Mouse (Mus musculus) T-cell, adult 2 months (primary cell): ENCODE measurements around the gene Cbfa2t3.

ENCODE experiments used
- DNase-seq: peaks from one replicate; pipeline ENCODE4 v3.0.0; 2022; ENCODE audit warnings: low spot score

Cbfa2t3 gene

DNA sequence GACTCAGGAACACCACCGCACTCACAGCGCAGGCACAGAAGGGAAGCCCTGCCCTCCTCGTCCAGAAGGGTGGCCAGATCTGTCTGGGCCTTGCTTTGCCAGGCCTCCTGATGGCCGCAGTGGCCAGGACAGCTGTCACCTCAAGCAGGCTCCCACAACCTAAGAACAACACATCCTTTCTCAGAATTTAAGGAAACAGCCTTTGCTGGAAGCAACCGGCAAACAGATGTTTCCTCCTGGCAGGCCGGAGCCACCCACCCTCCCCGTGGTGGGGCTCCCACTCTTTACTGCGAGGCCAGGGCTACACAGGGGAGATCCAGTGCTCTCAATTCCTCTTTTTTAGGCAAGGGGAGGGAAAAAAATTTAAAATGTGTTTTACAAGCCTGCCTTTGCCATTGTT lies 33.7 kb downstream of the Cbfa2t3 start:
- no peak for DNase-seq

GRCm38 (mm10) chr8:122663670-122664069 lies 35.2 kb downstream of the Cbfa2t3 start:
- DNase-seq: no peak

- no peak for DNase-seq
Observed at GRCm38 (mm10) chr8:122663106-122663505, 35.8 kb downstream of the Cbfa2t3 start.

DNA sequence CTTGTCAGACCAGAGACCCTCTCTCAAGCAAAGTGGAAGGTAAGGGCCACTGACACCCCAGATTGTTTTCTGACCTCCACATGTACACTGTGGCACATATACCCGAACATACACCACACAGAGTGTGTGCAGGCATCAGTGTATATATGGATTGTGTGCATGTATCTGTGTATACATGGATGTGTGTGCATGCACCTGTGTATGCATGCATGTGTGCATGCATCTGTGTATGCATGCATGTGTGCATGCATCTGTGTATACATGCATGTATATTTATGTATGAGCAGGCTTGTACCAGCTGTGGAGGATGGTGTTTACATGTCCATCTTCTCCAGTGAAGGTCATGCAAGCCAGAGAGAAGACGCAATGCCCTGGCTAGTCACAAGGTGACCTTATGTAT lies 37.0 kb downstream of the Cbfa2t3 start:
- DNase-seq: no peak

GRCm38 (mm10) chr8:122661138-122661537 lies 37.8 kb downstream of the Cbfa2t3 start:
- no peak for DNase-seq

GRCm38 (mm10) chr8:122660022-122660421 lies 38.9 kb downstream of the Cbfa2t3 start:
- peak; percentile 21 for DNase-seq

DNA sequence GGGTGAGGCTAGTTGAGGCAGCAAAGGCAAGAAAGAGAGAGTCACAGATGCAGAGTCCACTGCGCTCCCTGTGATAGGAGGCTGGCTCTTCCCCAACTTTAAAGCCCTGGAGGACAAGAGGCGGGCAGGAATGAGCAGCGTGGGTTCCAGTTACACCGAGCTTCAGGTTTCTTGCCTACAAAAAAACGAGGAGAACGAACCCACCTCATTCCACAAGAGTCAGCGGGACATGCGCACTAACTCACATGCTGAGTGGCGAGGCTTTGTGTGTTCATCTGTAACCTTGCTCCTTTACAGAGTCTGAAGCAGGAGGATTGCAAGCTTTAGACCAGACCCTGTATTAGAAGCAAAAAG lies 40.1 kb downstream of the Cbfa2t3 start:
- DNase-seq: no peak

DNA sequence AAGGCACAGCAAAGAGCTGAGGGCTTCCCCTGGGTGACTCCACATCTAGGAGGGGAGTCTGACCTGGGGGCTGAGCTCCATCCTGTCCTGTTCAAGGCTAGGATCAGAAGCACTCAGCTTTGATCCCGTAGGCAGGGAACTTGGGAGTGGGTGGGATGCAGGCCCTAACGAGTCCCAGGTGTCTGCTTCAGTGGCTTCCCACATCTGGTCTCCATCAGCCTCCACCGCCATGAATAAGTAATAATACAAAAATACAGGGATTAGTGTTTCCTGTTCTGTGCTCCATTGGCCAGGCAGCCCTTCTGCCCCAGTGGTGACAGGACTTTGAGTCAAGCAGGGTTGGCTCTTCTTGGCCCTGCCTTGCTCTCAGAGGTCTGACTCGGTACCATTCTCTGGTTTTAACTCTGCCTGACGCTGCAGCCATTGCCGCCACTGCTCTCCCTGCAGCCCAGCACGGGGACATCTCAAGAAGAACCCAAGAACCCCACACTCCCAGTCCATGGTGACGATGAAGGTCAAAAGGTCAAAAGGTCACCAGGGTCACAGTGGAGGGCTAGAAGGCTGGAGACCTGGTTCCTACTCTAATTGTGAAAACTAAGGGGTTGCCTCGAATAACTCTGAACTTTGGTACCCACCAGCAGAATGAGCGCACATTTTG lies 40.6 kb downstream of the Cbfa2t3 start:
- DNase-seq: no peak

DNA sequence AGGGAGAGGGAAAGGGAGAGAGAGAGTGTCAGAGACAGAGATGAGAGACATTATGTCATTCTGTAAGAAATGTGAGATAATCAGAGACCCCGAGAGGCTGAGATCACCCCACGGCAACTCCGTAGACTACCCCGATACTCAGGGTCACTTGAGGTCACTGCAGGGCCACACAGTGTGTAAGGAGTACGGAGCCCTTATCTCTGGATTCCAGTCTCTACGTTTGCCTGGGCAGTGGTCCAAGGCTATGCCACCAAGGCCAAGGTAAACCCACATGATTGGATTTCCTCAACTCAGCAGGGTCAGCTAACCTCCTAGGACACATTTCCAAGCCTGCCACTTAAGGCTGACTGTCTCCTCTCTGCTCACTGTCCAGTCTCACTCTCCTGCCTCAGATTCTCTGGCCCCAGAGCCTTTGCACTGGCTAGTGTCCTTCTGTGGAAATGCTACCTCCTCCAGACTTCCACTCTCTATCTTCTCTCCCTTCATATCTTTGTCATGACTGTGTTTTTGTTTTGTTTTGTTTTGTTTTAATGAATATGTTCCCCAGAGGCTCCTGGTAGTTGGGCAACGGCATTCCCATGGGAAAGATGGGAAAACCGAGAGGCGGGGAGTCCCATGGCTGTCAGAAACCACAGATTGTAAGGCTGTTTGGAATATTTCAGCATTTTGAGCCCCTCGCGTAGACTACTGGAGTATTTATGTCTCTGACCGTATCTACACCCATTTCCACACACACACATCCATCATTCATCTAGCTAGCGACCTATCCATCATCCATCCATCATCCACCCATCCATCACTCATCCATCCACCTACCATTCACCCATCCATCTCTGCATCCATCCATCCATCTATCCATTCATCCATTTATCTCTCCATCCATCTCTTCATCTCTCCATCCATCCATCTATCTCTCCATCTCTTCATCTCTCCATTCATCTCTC lies 42.6 kb downstream of the Cbfa2t3 start:
- DNase-seq: no peak

DNA sequence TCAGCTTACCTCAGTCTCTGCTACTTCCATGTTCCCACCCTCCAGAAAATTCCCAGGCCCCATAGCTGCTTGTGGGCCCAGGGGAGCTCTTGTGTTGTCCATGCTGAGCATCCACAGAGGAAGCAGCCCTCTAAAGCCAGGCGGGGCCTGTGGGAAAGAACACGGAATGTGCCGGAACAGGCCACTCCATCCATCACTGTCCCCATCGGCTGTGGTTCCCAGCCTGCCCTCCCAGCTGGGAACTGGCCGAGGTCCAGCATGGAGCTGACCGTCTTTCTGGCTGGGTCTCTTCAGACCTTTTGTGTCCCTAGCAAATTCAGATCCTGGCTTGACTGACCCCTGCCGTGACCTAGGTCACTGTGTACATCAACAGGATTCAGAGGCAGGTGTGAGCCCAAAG lies 44.1 kb downstream of the Cbfa2t3 start:
- no peak for DNase-seq

GRCm38 (mm10) chr8:122652643-122653042 lies 46.3 kb downstream of the Cbfa2t3 start:
- no peak for DNase-seq

DNA sequence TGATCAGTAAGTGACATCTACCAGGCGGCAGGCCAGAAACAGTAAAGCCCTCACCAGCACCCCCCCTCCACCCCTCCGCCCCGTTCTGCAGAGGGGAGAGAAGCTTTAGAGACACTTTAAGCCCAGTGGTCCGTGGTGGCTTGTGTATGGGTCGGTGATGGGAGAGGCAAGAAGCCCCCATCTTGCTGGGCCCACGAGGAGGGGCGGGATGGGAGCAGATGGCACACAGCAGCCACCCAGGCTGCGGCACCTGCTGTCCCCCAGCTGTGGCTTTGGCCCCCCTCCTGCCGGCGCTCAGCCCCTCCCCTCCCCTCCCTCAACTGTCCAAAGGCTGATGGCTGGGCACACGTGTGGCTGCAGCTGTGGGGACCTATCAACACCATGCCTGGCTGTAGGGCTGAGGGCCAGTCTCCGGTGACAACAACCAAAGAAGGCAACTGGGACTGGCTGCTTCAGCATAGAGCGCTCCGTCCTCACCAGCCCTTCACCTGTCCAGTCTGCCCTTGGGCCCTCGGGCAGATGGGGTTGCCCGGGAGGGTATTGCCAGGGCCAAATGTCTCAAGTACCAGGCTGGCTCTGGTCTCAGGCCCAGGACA lies 47.5 kb downstream of the Cbfa2t3 start:
- DNase-seq: no peak

- no peak for DNase-seq
Observed at GRCm38 (mm10) chr8:122648192-122648970, 50.5 kb downstream of the Cbfa2t3 start.

DNA sequence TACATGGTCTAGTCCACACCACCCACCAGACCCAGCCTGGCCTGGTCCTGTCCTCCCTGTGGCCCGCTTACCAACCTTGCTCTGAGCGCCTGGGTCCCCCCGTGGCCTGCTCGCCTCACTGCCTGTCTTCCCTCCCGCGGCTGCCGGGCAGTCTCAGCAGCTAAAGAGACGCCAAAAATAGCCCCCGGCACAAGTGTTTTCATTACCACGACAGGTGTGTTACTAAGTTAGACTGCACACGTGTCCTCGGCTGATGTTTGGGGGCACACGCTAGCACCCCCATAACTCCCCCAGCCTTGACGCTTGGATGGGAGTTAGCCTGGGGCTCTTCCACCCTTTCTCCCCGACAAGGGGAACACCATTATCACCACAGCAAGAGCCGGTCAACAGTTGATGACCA lies 52.6 kb downstream of the Cbfa2t3 start:
- no peak for DNase-seq

DNA sequence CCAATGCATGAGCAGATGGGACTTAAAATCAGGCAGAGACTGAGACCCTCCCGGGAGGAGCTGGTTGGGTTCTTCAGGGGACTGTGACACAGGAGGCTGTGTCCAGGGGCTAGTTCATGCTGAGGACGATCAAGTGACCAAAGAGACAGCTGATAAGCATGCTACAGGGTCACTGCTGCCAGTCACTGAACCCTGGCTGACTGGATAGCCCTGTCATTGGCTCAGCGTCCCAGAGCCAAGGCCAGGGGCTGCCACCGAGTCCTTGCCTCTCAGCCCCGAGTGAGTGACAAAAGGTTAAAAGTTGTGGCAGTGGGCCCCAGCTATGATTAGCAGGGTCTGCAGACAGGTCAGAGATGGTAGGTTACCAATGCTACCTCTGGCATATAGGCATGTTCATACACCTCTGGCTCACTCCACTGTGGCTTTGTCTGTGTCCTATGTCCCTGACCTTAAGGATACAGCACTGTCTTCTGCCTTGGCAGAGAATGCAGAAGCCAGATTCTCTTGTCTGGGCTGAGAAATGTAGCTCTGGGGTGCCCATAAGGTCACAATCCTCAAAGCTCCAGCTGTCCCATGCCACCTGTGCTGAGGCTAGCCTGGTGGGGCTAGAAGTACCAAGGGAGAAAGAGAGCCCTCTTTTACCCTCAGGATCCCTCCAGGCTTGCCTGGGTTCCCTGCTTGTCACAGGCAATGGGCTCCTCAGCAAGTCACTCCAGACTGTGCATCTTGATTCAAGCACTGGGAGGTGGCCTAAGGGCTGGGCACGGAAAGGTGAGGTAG lies 54.5 kb downstream of the Cbfa2t3 start:
- DNase-seq: no peak

GRCm38 (mm10) chr8:122642071-122642470 lies 56.8 kb downstream of the Cbfa2t3 start:
- DNase-seq: no peak

DNA sequence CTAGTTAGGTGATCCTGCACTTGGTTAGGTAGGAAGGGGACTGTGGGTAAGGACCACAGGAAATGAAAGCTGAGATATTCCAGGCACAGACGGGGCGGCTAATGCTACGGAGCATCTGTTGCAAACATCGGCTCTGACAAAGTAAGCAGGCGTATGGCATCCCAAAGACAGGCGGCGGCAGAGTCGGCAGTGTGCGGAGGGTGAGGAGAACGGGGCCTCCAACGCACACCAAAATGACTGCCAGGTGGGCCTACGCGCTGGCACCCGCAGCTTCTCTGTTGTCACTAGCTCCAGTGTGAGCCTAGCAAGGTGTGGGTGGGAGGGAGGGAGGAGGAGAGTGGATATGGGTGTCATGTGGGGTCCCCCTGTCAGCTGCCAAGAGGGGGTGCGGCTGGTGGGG lies 57.5 kb downstream of the Cbfa2t3 start:
- no peak for DNase-seq

DNA sequence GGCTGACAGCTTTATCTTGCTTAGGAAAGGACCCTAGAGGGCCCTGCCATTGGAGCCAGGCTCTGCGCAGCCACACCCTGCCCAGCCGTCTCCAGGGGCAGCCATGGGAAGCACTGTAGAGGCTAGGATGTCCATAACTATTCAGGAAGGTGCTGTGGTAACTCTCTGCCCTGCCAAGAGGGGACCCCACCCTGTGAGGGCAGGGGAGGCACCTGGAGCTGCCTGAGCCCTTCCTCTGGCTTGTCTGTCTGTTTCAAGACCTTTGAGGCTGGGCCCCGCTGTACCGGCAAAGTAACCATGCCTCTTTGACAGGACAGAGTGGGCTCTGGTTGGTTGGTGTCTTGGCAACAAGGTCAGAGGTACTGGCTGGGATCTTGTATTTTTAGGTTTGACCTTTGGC lies 58.1 kb downstream of the Cbfa2t3 start:
- DNase-seq: no peak

DNA sequence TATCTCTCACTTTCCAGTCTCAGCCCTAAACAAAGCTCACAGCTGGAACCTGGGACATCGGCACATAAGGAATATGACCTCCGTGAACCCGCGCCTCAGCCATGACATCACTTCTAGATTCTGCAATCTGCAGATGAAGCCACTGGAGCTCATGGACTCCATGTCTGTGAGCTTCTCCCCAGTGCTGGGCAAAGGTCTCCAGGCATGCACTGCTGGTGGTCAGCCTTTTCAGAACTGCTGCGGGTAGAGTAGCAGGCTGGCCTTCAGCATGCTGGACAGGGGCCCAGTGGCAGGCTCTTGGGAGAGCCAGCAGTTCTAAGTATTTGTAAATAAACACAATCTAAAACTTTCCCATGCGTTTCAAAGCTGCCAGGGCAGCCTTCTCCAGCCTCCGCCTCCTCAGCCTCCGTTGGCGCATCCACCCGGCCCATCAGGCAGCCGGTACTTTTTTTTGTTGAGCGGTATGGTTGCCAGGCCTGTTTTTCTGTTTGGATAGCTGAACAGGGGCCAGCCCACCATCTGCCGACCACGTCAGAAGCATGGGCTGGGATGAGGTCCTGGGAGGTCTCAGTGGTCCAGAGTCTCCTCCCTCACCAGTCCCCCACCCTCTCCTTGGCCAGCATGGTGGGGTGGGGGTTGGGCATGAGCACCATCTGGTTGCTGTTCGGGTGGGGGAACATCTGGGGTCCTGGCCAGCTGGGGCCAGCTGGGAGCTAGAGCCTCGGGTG lies 59.2 kb downstream of the Cbfa2t3 start:
- no peak for DNase-seq

- no peak for DNase-seq
Observed at GRCm38 (mm10) chr8:122638601-122639000, 60.3 kb downstream of the Cbfa2t3 start.

DNA sequence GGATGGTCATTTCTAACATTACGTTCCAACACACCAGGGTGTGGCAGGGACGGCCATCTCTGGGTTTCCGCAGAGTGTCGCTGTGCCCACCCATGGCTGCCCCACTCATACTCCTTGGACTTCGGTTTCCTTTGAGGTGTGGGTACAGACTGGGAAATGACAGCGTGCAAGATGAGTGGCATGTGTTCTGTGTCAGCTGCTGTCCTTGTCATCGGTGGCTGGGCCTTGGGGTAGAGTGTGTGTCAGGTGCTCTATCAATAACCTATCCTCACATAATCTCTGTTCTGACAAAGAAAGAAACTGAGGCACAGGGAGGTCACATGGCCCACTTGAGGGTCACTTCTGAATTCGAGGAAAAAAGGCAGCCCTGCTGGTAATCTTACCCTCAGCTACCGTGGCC lies 61.7 kb downstream of the Cbfa2t3 start:
- no peak for DNase-seq
